Mouse (Mus musculus) cerebellum, adult 11 months (tissue): Measurements from ENCODE around the gene Hlx.

ENCODE experiments used
- DNase-seq: peaks from one replicate; pipeline ENCODE4 v3.0.0; 2022

Gene Hlx

GRCm38 (mm10) chr1:184713716-184714115 is 18.7 kb downstream of the Hlx start:
- DNase-seq = no peak

- DNase-seq = no peak
Measured at GRCm38 (mm10) chr1:184707532-184708248, 24.7 kb downstream of the Hlx start.

- DNase-seq = no peak
Measured at GRCm38 (mm10) chr1:184704901-184705300, 27.5 kb downstream of the Hlx start.

GRCm38 (mm10) chr1:184699295-184699694 is 33.1 kb downstream of the Hlx start:
- no peak for DNase-seq

DNA sequence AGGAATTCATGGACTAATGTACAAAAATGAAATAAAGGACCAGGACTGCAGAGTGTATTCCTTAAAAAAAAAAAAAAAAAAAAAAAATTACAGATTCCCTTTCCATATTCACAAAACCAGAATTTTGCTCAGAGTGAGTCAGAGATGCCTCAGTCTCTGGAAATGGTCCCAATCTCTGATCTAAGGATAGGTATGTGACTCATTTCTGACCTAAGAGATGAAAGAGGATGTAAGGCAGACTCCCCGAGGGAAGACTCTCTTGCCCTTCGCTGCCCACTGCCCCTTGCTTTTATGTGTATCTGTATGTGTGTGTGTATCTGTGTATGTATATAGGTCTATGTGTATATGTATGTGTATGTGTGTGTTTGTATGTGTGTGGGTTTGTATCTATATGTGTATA is 37.0 kb downstream of the Hlx start:
- DNase-seq = no peak

DNA sequence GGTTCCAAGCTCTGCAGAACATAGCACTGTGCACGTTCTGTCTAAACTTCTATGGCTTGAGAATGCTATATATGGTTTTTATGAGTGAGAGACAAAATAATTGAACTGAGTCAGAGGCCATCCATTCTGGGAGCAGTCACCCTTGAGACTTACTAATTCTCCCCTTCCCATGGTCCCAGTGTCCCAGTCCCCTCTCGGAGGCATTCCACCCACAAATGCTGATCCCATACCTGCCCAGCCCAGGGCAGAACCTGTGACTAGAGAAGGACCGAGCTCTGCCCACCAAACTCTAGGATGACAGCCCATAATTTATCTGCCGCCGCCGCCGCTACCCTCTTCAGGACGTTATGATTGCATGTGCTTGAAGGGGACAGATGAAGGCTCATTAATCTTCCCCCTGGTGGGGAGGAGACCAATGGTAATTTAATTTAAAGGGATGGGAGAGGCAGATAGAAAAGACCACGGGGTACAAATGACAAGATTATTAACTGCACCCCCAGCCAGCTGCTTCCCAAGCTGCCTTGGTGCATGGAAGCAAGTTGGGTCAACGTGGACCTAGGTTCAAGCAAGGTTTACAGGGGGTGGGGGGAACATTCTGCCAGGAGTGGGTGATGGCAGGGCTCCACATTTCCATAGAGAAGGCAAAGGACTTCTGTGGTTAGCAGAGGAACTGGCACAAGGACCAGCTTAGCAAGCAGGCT is 40.1 kb downstream of the Hlx start:
- DNase-seq = no peak

GRCm38 (mm10) chr1:184691240-184691639 is 41.2 kb downstream of the Hlx start:
- DNase-seq = no peak

DNA sequence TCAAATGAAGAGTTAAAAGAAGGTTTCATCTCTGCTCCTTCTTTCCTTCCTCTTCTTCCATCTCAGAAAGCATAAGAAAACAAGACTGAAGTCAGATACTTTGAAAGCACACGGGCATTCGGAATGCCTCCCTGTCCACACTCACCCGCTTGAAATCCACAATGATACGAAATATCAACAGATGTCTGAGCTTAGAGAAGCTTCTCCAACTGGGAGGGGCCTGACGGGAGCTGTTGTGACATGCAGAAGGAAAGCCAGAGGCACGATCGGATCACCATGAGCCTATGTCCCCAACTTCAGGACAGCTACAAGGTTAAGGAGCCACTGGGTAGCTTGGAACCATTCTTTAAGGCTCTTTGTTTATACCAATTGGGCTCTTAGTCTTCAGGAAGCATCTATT is 44.4 kb downstream of the Hlx start:
- DNase-seq = no peak

DNA sequence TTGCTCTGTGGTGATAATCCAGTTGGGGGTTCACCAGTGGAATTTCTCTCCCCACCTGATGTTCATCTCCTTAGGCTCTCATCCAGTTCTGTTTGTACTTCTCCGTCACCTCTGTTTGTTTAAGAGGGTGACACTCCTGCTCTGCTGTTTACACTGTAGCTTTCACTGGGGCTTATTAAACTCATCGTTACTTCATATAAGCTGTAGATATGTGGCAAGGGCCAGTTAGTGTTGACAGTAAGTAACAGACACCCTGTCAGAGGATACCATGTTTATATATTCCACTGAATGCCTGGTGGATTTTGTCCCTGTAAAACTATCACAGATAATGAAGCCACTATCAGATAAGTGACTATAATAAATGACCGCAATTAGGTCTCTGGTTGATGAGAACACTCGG is 44.9 kb downstream of the Hlx start:
- DNase-seq = no peak

- no peak for DNase-seq
Measured at GRCm38 (mm10) chr1:184683541-184683940, 48.9 kb downstream of the Hlx start.

- DNase-seq = no peak
Measured at GRCm38 (mm10) chr1:184679416-184679965, 52.9 kb downstream of the Hlx start.

DNA sequence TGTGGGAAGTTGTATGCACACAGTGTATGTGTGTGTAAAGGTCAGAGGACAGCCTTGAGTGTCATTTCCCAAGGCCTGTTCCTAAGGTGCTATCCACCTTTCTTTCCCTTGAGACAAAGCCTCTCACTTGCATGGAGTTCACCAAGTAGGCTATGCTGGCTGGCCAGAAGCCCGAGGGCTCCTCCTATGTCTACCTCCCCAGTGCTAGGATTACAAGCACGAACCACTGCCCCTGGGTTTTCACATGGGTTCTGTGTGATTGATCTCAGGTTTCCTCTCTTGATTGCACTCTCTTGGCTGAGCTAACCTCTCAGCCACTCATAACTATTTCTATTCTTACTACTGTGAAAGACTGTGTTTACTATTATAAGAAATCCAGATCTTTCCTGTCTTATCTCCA is 54.8 kb downstream of the Hlx start:
- no peak for DNase-seq
